Mouse (Mus musculus) splenic B cell, adult 2 months (primary cell): ENCODE data around the gene S100a4.

ENCODE experiments used
- DNase-seq: peaks from one replicate; pipeline ENCODE4 v3.0.0-alpha.2; 2011; ENCODE audit warnings: low read depth, low spot score
- H3K27me3 ChIP-seq: 2 replicates; pipeline ENCODE4 v1.6.1; 2012; ENCODE audit warnings: mild to moderate bottlenecking, low read length, moderate library complexity, mixed read lengths; ENCODE audit not compliant: control insufficient read depth, poor library complexity, insufficient read depth, severe bottlenecking
- H3K36me3 ChIP-seq: 2 replicates; pipeline ENCODE4 v1.6.1; 2012; ENCODE audit warnings: mild to moderate bottlenecking, low read length, moderate library complexity, mixed read lengths; ENCODE audit not compliant: control insufficient read depth, poor library complexity, insufficient read depth, severe bottlenecking

S100a4 gene

GRCm38 (mm10) chr3:90607361-90607760 is 3.8 kb downstream of the S100a4 start:
- no peak for DNase-seq
- Histone ChIP-seq H3K27me3 (no peaks in the 10 kb centered on the region), H3K36me3 (no peaks in the 10 kb centered on the region)

- Histone ChIP-seq H3K36me3 (no peaks in the 10 kb centered on the region), H3K27me3 (no peaks in the 10 kb centered on the region)
- DNase-seq, result no peak
Observed at GRCm38 (mm10) chr3:90608223-90608622, 4.7 kb downstream of the S100a4 start, which contains the start of gene S100a5. Gene S100a5 (plus strand): TSS chr3:90608523.

- Histone ChIP-seq H3K27me3 (no peaks in the 10 kb centered on the region), H3K36me3 (no peaks in the 10 kb centered on the region)
- no peak for DNase-seq
Observed at GRCm38 (mm10) chr3:90609102-90609501, 5.5 kb downstream of the S100a4 start.

- Histone ChIP-seq H3K36me3 (no peaks in the 10 kb centered on the region), H3K27me3 (no peaks in the 10 kb centered on the region)
- no peak for DNase-seq
Observed at GRCm38 (mm10) chr3:90611494-90611893, 7.9 kb downstream of the S100a4 start.

GRCm38 (mm10) chr3:90612061-90612460 is 8.5 kb downstream of the S100a4 start:
- H3K27me3 ChIP-seq, result no peaks in the 10 kb centered on the region
- peak; percentile 55 for DNase-seq
- no peaks in the 10 kb centered on the region for H3K36me3 ChIP-seq

- peak; percentile 83 for DNase-seq
- Histone ChIP-seq H3K27me3 (no peaks in the 10 kb centered on the region), H3K36me3 (no peaks in the 10 kb centered on the region)
Observed at GRCm38 (mm10) chr3:90612728-90613291, 9.2 kb downstream of the S100a4 start, which contains the start of gene S100a6. Gene S100a6 (plus strand): TSS chr3:90612882.

- DNase-seq, result no peak
- Histone ChIP-seq H3K36me3 (no peaks in the 10 kb centered on the region), H3K27me3 (no peaks in the 10 kb centered on the region)
Observed at GRCm38 (mm10) chr3:90613461-90614147, 10.0 kb downstream of the S100a4 start.

- H3K27me3 ChIP-seq, result no peaks in the 10 kb centered on the region
- no peak for DNase-seq
- no peaks in the 10 kb centered on the region for H3K36me3 ChIP-seq
Observed at GRCm38 (mm10) chr3:90614148-90614530, 10.6 kb downstream of the S100a4 start.

GRCm38 (mm10) chr3:90614611-90615251 is 11.2 kb downstream of the S100a4 start:
- no peak for DNase-seq
- no peaks in the 10 kb centered on the region for H3K36me3 ChIP-seq
- no peaks in the 10 kb centered on the region for H3K27me3 ChIP-seq

- Histone ChIP-seq H3K27me3 (no peaks in the 10 kb centered on the region), H3K36me3 (no peaks in the 10 kb centered on the region)
- DNase-seq, result peak; percentile 85
Observed at GRCm38 (mm10) chr3:90615415-90615814, 11.8 kb downstream of the S100a4 start.

GRCm38 (mm10) chr3:90615911-90616310 is 12.3 kb downstream of the S100a4 start:
- H3K27me3 ChIP-seq, result no peaks in the 10 kb centered on the region
- DNase-seq, result no peak
- no peaks in the 10 kb centered on the region for H3K36me3 ChIP-seq

- DNase-seq, result peak; percentile 69
- no peaks in the 10 kb centered on the region for H3K36me3 ChIP-seq
- H3K27me3 ChIP-seq, result no peaks in the 10 kb centered on the region
Observed at GRCm38 (mm10) chr3:90617586-90617985, 14.0 kb downstream of the S100a4 start.

- no peak for DNase-seq
- no peaks in the 10 kb centered on the region for H3K27me3 ChIP-seq
- no peaks in the 10 kb centered on the region for H3K36me3 ChIP-seq
Observed at GRCm38 (mm10) chr3:90621552-90621951, 18.0 kb downstream of the S100a4 start.

GRCm38 (mm10) chr3:90623435-90624071 is 20.0 kb downstream of the S100a4 start:
- DNase-seq, result peak; percentile 52
- Histone ChIP-seq H3K27me3 (no peaks in the 10 kb centered on the region), H3K36me3 (no peaks in the 10 kb centered on the region)

GRCm38 (mm10) chr3:90625496-90625895 is 21.9 kb downstream of the S100a4 start:
- Histone ChIP-seq H3K27me3 (no peaks in the 10 kb centered on the region), H3K36me3 (no peaks in the 10 kb centered on the region)
- DNase-seq, result no peak
